Mouse (Mus musculus): ENCODE results near the gene Ccr4. TPM values are rescaled to one million over a fixed set of nuclear protein-coding genes. Genes with fewer than 3 reads are reported as not detected.

The Ccr4 gene
- polyA plus RNA-seq, 1 experiment = 0.57 TPM

DNA sequence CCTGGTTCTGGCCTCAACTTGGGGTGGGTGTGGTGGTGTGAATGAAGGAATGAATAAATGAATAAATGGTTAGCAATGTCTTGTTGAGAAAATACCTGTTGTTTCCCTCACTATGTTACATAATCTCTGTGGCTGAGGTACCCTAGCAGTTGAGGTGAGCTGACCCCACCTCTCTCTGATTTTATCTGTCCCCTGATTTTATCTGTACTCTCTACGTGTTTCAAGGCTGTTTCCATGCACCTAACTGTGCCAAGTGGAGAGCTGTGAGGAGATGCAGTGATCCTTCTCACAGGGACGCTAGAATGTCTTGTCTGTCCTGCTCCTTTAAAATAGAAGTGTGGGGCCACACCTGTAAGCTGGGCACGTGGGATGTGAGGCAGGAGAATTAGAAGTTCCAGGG, 46.3 kb downstream of the Ccr4 start:
- peaks cover 7% of the 10 kb centered on the region; the same call in 1 of the 2 replicates for H3K36me3 ChIP-seq (ENCODE audit: control insufficient read depth, insufficient read depth, low read length, poor library complexity, severe bottlenecking)
- no peak overlapping the region for H3K27ac ChIP-seq (ENCODE audit: insufficient read depth, low read length)
- no peaks in the 10 kb centered on the region for H3K9me3 ChIP-seq (replicated peaks; ENCODE audit: control insufficient read depth, insufficient read depth, low read length, poor library complexity, severe bottlenecking)
- no peak overlapping the region for H3K9ac ChIP-seq (ENCODE audit: low read depth, poor library complexity, severe bottlenecking)
- TF ChIP-seq EP300 (IDR thresholded peaks at IDR 0.05; ENCODE audit: insufficient read depth, low read depth, low read length) (no peak), POLR2A (IDR thresholded peaks at IDR 0.05; ENCODE audit: insufficient read depth, low read length) (no peak)
- H3K4me3 ChIP-seq (ENCODE audit: low read depth, low read length) = no peak overlapping the region
- no peaks in the 10 kb centered on the region for H3K27me3 ChIP-seq (ENCODE audit: control insufficient read depth, insufficient read depth, low read length, poor library complexity, severe bottlenecking)
- H3K4me1 ChIP-seq (ENCODE audit: control insufficient read depth, insufficient read depth, low read length) = no peaks in the 10 kb centered on the region

DNA sequence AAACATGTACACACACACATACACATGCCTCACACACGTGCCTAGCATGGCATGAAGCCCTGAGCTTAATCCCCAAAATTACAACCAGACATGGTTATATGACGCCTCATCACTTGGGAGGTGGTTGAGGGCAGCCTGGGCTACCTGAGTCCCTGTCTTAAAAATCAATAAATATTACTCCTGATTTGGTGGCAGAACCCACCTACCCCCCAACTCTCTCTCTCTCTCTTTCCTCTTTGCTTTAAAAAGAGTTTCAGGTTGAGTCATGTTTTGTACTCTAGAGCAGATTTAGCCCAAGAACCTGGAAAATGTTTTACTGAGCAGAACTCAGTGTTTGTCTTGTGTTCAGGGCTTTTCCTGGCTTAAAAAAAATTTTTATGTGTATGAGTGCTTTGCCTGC, 49.3 kb downstream of the Ccr4 start:
- Histone ChIP-seq H3K36me3 (ENCODE audit: control insufficient read depth, insufficient read depth, low read length, poor library complexity, severe bottlenecking) (peaks cover 7% of the 10 kb centered on the region; the same call in 1 of the 2 replicates), H3K27ac (ENCODE audit: insufficient read depth, low read length) (no peak overlapping the region), H3K9me3 (replicated peaks; ENCODE audit: control insufficient read depth, insufficient read depth, low read length, poor library complexity, severe bottlenecking) (no peaks in the 10 kb centered on the region), H3K4me1 (ENCODE audit: control insufficient read depth, insufficient read depth, low read length) (no peaks in the 10 kb centered on the region), H3K9ac (ENCODE audit: low read depth, poor library complexity, severe bottlenecking) (no peak overlapping the region), H3K27me3 (ENCODE audit: control insufficient read depth, insufficient read depth, low read length, poor library complexity, severe bottlenecking) (no peaks in the 10 kb centered on the region), H3K4me3 (ENCODE audit: low read depth, low read length) (no peak overlapping the region)
- no peak for TF ChIP-seq EP300 (IDR thresholded peaks at IDR 0.05; ENCODE audit: insufficient read depth, low read depth, low read length)
- no peak for TF ChIP-seq CTCF (IDR thresholded peaks at IDR 0.05; ENCODE audit: low read depth, low read length)
- no peak for TF ChIP-seq POLR2A (IDR thresholded peaks at IDR 0.05; ENCODE audit: insufficient read depth, low read length)

DNA sequence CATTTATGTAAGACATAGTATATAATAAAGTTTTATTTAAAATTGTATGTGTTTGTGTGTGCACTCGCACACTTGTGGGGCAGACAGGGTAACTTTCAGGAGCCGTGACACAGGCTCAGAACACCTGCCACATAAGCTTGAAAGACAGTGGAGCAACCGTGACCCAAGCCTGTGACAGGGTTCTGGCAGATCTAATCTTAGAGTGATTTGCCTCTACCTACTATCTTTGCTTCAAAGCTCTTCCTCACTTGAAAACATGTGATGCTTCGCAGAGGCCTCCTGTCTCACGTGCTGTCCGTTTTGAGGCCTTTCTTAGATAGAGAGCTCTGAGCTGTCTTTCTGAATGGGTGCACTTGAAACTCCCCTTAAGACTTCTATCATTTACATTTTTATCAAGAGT, 52.3 kb downstream of the Ccr4 start:
- TF ChIP-seq POLR2A (IDR thresholded peaks at IDR 0.05; ENCODE audit: insufficient read depth, low read length) (no peak), EP300 (IDR thresholded peaks at IDR 0.05; ENCODE audit: insufficient read depth, low read depth, low read length) (no peak), CTCF (IDR thresholded peaks at IDR 0.05; ENCODE audit: low read depth, low read length) (no peak)
- Histone ChIP-seq H3K9ac (ENCODE audit: low read depth, poor library complexity, severe bottlenecking) (no peak overlapping the region), H3K4me3 (ENCODE audit: low read depth, low read length) (no peak overlapping the region), H3K27me3 (ENCODE audit: control insufficient read depth, insufficient read depth, low read length, poor library complexity, severe bottlenecking) (no peaks in the 10 kb centered on the region), H3K4me1 (ENCODE audit: control insufficient read depth, insufficient read depth, low read length) (no peaks in the 10 kb centered on the region), H3K27ac (ENCODE audit: insufficient read depth, low read length) (no peak overlapping the region), H3K9me3 (replicated peaks; ENCODE audit: control insufficient read depth, insufficient read depth, low read length, poor library complexity, severe bottlenecking) (no peaks in the 10 kb centered on the region), H3K36me3 (ENCODE audit: control insufficient read depth, insufficient read depth, low read length, poor library complexity, severe bottlenecking) (peaks cover 7% of the 10 kb centered on the region; the same call in 1 of the 2 replicates)

DNA sequence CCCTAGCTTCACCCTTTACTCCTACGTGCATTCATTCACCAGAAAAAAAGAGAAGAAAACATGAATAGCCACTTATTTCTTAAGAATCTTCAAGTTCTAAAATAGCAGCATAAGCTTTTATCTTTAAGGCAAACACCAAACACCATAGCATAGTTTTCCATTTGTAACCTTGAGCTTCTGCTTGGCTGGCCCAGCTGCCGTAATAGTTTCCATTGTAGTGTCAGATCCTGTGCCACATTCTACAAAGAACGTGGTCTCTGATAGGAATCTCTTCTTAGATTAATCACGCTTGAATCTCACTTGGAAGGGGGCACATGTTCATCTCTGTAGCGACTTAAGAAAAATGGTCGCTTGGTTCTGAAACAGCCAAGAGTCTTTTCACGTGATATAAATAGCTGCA, 53.1 kb downstream of the Ccr4 start:
- H3K4me1 ChIP-seq (ENCODE audit: control insufficient read depth, insufficient read depth, low read length) = no peaks in the 10 kb centered on the region
- H3K9me3 ChIP-seq (replicated peaks; ENCODE audit: control insufficient read depth, insufficient read depth, low read length, poor library complexity, severe bottlenecking) = no peaks in the 10 kb centered on the region
- H3K27me3 ChIP-seq (ENCODE audit: control insufficient read depth, insufficient read depth, low read length, poor library complexity, severe bottlenecking) = no peaks in the 10 kb centered on the region
- H3K9ac ChIP-seq (ENCODE audit: low read depth, poor library complexity, severe bottlenecking) = no peak overlapping the region
- peaks cover 3% of the 10 kb centered on the region; the same call in 1 of the 2 replicates for H3K36me3 ChIP-seq (ENCODE audit: control insufficient read depth, insufficient read depth, low read length, poor library complexity, severe bottlenecking)
- no peak overlapping the region for H3K4me3 ChIP-seq (ENCODE audit: low read depth, low read length)
- no peak overlapping the region for H3K27ac ChIP-seq (ENCODE audit: insufficient read depth, low read length)
- TF ChIP-seq CTCF (IDR thresholded peaks at IDR 0.05; ENCODE audit: low read depth, low read length) (no peak), EP300 (IDR thresholded peaks at IDR 0.05; ENCODE audit: insufficient read depth, low read depth, low read length) (no peak), POLR2A (IDR thresholded peaks at IDR 0.05; ENCODE audit: insufficient read depth, low read length) (no peak)

DNA sequence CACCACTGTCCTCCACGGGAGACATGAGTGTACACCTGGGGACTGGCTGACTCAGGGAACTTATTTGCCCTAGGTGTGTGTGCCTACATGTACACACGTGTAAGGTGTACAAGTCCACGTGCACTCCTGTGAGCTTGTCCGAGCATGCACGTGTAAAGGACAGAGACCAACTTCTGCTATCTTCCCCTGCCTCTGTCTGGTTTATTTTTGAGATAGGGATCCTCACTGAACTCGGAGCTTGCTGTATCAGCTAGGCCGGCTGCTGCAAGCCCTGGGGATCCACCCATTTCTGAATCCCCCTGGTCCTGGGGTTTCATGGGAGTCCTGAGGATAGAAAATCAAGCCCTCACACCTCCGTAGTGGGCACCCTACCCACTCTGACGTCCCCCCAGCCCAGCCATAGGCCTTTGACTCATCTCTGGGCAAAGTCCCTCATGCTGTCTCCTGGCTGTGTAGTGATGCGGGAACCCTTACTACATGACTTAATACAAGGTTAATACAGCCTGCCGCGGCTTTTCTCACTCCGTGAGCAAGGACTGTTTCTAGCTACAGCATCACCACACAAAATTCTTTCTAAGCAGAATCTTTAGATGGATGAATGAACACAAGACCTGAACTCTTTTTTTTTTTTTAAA, 55.5 kb downstream of the Ccr4 start:
- Histone ChIP-seq H3K36me3 (ENCODE audit: control insufficient read depth, insufficient read depth, low read length, poor library complexity, severe bottlenecking) (no peaks in the 10 kb centered on the region), H3K27me3 (ENCODE audit: control insufficient read depth, insufficient read depth, low read length, poor library complexity, severe bottlenecking) (no peaks in the 10 kb centered on the region), H3K4me3 (ENCODE audit: low read depth, low read length) (no peak overlapping the region), H3K27ac (ENCODE audit: insufficient read depth, low read length) (no peak overlapping the region), H3K4me1 (ENCODE audit: control insufficient read depth, insufficient read depth, low read length) (no peaks in the 10 kb centered on the region), H3K9ac (ENCODE audit: low read depth, poor library complexity, severe bottlenecking) (no peak overlapping the region), H3K9me3 (replicated peaks; ENCODE audit: control insufficient read depth, insufficient read depth, low read length, poor library complexity, severe bottlenecking) (no peaks in the 10 kb centered on the region)
- TF ChIP-seq CTCF (IDR thresholded peaks at IDR 0.05; ENCODE audit: low read depth, low read length) = no peak
- TF ChIP-seq POLR2A (IDR thresholded peaks at IDR 0.05; ENCODE audit: insufficient read depth, low read length) = no peak
- TF ChIP-seq EP300 (IDR thresholded peaks at IDR 0.05; ENCODE audit: insufficient read depth, low read depth, low read length) = no peak

DNA sequence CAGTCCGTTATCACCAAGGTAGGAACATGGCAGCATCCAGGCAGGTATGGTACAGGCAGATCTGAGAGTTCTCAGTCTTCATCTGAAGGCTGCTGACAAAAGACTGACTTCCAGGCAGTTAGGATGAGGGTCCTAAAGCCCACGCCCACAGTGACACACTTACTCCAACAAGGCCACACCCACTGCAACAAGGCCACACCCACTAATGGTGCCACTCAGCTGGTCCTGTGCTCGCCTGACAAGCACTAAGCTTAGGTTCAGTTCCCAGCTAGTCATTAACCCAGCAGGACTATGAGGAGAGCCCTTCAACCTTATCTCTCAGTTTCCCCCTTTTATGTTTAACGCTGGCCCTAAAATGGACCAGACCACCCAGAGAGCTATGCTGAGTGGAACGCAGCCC, 56.0 kb downstream of the Ccr4 start:
- no peaks in the 10 kb centered on the region for H3K36me3 ChIP-seq (ENCODE audit: control insufficient read depth, insufficient read depth, low read length, poor library complexity, severe bottlenecking)
- no peak overlapping the region for H3K27ac ChIP-seq (ENCODE audit: insufficient read depth, low read length)
- H3K9ac ChIP-seq (ENCODE audit: low read depth, poor library complexity, severe bottlenecking) = no peak overlapping the region
- H3K4me1 ChIP-seq (ENCODE audit: control insufficient read depth, insufficient read depth, low read length) = no peaks in the 10 kb centered on the region
- TF ChIP-seq CTCF (IDR thresholded peaks at IDR 0.05; ENCODE audit: low read depth, low read length) (no peak), EP300 (IDR thresholded peaks at IDR 0.05; ENCODE audit: insufficient read depth, low read depth, low read length) (no peak), POLR2A (IDR thresholded peaks at IDR 0.05; ENCODE audit: insufficient read depth, low read length) (no peak)
- no peak overlapping the region for H3K4me3 ChIP-seq (ENCODE audit: low read depth, low read length)
- H3K9me3 ChIP-seq (replicated peaks; ENCODE audit: control insufficient read depth, insufficient read depth, low read length, poor library complexity, severe bottlenecking) = no peaks in the 10 kb centered on the region
- no peaks in the 10 kb centered on the region for H3K27me3 ChIP-seq (ENCODE audit: control insufficient read depth, insufficient read depth, low read length, poor library complexity, severe bottlenecking)
